Mouse (Mus musculus) spleen, adult 2 months (tissue): Measurements from ENCODE around the gene Tvp23a. TPM values are rescaled to one million over a fixed set of nuclear protein-coding genes. Genes with fewer than 3 reads are reported as not detected.

Experiments
- DNase-seq, 2 experiments: peaks; one replicate each; pipeline versions ENCODE4 v3.0.0 to v3.0.0-alpha.2; 2012 to 2021; ENCODE audit warnings: low spot score in 2 of 2, low read depth in 1 of 2
- H3K27ac ChIP-seq: fragments of 200-500 bp; 2 replicates; pipeline ENCODE4 v1.5.1; 2012; ENCODE audit warnings: low read length, inconsistent platforms; ENCODE audit not compliant: insufficient read depth
- H3K27me3 ChIP-seq: fragments of 200-500 bp; 2 replicates; pipeline ENCODE4 v1.6.1; 2012; ENCODE audit warnings: mild to moderate bottlenecking, moderate library complexity, low read length, inconsistent platforms; ENCODE audit not compliant: control insufficient read depth, insufficient read depth
- H3K36me3 ChIP-seq: fragments of 200-500 bp; 2 replicates; pipeline ENCODE4 v1.6.1; 2012; ENCODE audit warnings: mild to moderate bottlenecking, low read length, inconsistent platforms; ENCODE audit not compliant: control insufficient read depth, insufficient read depth
- H3K4me1 ChIP-seq: fragments of 200-500 bp; 2 replicates; pipeline ENCODE4 v1.6.1; 2011; ENCODE audit warnings: inconsistent platforms; ENCODE audit not compliant: control insufficient read depth, insufficient read depth, insufficient read length
- H3K4me3 ChIP-seq: fragments of 200-500 bp; 2 replicates; pipeline ENCODE4 v1.5.1; 2011; ENCODE audit warnings: mild to moderate bottlenecking, inconsistent platforms; ENCODE audit not compliant: insufficient read depth, insufficient read length; ENCODE audit errors: extremely low read depth
- CTCF ChIP-seq: fragments of 200-500 bp; IDR thresholded peaks from 2 replicates; pipeline ENCODE4 v1.5.1; 2011; ENCODE audit warnings: mild to moderate bottlenecking, inconsistent platforms; ENCODE audit not compliant: insufficient read depth, insufficient read length, insufficient replicate concordance; ENCODE audit errors: extremely low read depth
- POLR2A ChIP-seq: fragments of 200-500 bp; IDR thresholded peaks from 2 replicates; pipeline ENCODE4 v1.6.1; 2011; ENCODE audit warnings: low read depth, low read length, inconsistent platforms
- WGBS: fragments of 180-500 bp; shearing (Covaris S2); methylation state at CpG from one replicate; pipeline ENCODE4 v1.1.7; 2018; 5-methylcytosine and 5-hydroxymethylcytosine counted together
- polyA plus RNA-seq: library from polyadenylated mRNA; depleted of rRNA; stranded (reverse); fragments of >200 nt; gene quantifications from 2 replicates; pipeline ENCODE4 v1.2.3, GENCODE M21; 2012

Tvp23a gene
- polyA plus RNA-seq, 1 experiment, result 0.32 TPM

- no peak for DNase-seq
- Histone ChIP-seq H3K4me1 (peaks cover 10% of the 10 kb centered on the region; the same call in 1 of the 2 replicates), H3K27ac (no peak overlapping the region), H3K4me3 (no peak overlapping the region), H3K27me3 (no peaks in the 10 kb centered on the region), H3K36me3 (no peaks in the 10 kb centered on the region)
- no peak for TF ChIP-seq CTCF
- TF ChIP-seq POLR2A, result no peak
- 82% methylated on average over 1 of the region's 1 CpGs for WGBS
Observed at GRCm38 (mm10) chr16:10431911-10432310, 15.3 kb downstream of the Tvp23a start.

GRCm38 (mm10) chr16:10420447-10421054 lies 26.6 kb downstream of the Tvp23a start:
- DNase-seq, result no peak
- Histone ChIP-seq H3K27me3 (no peaks in the 10 kb centered on the region), H3K27ac (no peak overlapping the region), H3K36me3 (peaks cover 51% of the 10 kb centered on the region), H3K4me1 (no peaks in the 10 kb centered on the region; the same call in 1 of the 2 replicates), H3K4me3 (no peak overlapping the region)
- WGBS, result 93% methylated on average over 9 of the region's 9 CpGs
- no peak for TF ChIP-seq POLR2A
- no peak for TF ChIP-seq CTCF

GRCm38 (mm10) chr16:10417723-10418259 lies 29.4 kb downstream of the Tvp23a start:
- Histone ChIP-seq H3K27ac (peak overlapping the region; percentile 39), H3K27me3 (no peaks in the 10 kb centered on the region), H3K36me3 (peaks cover 48% of the 10 kb centered on the region), H3K4me1 (no peaks in the 10 kb centered on the region; the same call in 1 of the 2 replicates), H3K4me3 (no peak overlapping the region)
- 81% methylated on average over 9 of the region's 9 CpGs for WGBS
- TF ChIP-seq POLR2A (no peak), CTCF (no peak)
- DNase-seq, result no peak

- TF ChIP-seq POLR2A (no peak), CTCF (peak; percentile 26; the same call in 1 of the 2 replicates)
- no peaks in the 10 kb centered on the region for H3K27me3 ChIP-seq
- no peak for DNase-seq
- H3K27ac ChIP-seq, result peak overlapping the region; percentile 39
- no peaks in the 10 kb centered on the region; the same call in 1 of the 2 replicates for H3K4me1 ChIP-seq
- H3K4me3 ChIP-seq, result no peak overlapping the region
- WGBS, result 92% methylated on average over 4 of the region's 4 CpGs
- H3K36me3 ChIP-seq, result peaks cover 39% of the 10 kb centered on the region
Observed at GRCm38 (mm10) chr16:10416866-10417265, 30.3 kb downstream of the Tvp23a start.

GRCm38 (mm10) chr16:10415976-10416375 lies 31.2 kb downstream of the Tvp23a start:
- Histone ChIP-seq H3K4me1 (no peaks in the 10 kb centered on the region; the same call in 1 of the 2 replicates), H3K4me3 (no peak overlapping the region), H3K27me3 (no peaks in the 10 kb centered on the region), H3K27ac (peak overlapping the region; percentile 18; the same call in 1 of the 2 replicates), H3K36me3 (peaks cover 30% of the 10 kb centered on the region)
- TF ChIP-seq CTCF (peak; percentile 77; the same call in 1 of the 2 replicates), POLR2A (no peak)
- 76% methylated on average over 6 of the region's 6 CpGs for WGBS
- peak; percentile 25 to 84 for DNase-seq

- H3K27me3 ChIP-seq, result no peaks in the 10 kb centered on the region
- H3K36me3 ChIP-seq, result peaks cover 16% of the 10 kb centered on the region
- TF ChIP-seq POLR2A (peak; percentile 85), CTCF (no peak)
- no peaks in the 10 kb centered on the region; the same call in 1 of the 2 replicates for H3K4me1 ChIP-seq
- peak; percentile 84 to 91 for DNase-seq
- WGBS, result 3% methylated on average over 56 of the region's 56 CpGs
- peak within 1 kb of the TSS; percentile 98 for H3K4me3 ChIP-seq
- H3K27ac ChIP-seq, result peak within 1 kb of the TSS; percentile 96
Observed at GRCm38 (mm10) chr16:10411764-10412746, 35.1 kb downstream of the Tvp23a start, which contains the start of gene Nubp1. Nubp1 (plus strand) TSS chr16:10411948.
